In genomic region chr5:29468351-29469065, GRCm38 (mm10) we compare ENCODE assay signal across 9 mouse cellular contexts. TPM values are rescaled to one million over a fixed set of nuclear protein-coding genes. Genes with fewer than 3 reads are reported as not detected.
DNase-seq lines count a peak whose midpoint lies in the region; ATAC-seq and TF ChIP-seq lines count a peak whose summit lies in the region.
"Had no signal": no experiment of that assay in that cellular context is flagged by ENCODE, and none has a peak within 500 bp of the region (broad histone marks: within the 10 kb centered on the region; RNA-seq: fewer than 3 reads in every experiment).

No protein-coding gene starts in this region.

- no peak overlapping the region for H3K27ac ChIP-seq in spleen, adult 2 months (ENCODE audit: insufficient read depth, low read length)
- H3K27ac ChIP-seq in liver, embryonic 12.5 days: no peak overlapping the region
- H3K27ac ChIP-seq in stomach, postnatal 0 days (replicated peaks): 0 out of 2 replicates have a peak overlapping the region, but pooled peaks have one; percentile 30

- H3K9ac ChIP-seq in liver, embryonic 12.5 days: no peak overlapping the region
- H3K9ac ChIP-seq in stomach, postnatal 0 days (ENCODE audit: low read length): peak overlapping the region; percentile 45; the same call in 1 of the 2 replicates

- peaks cover 4% of the 10 kb centered on the region; the same call in 1 of the 2 replicates for H3K4me1 ChIP-seq in spleen, adult 2 months (ENCODE audit: control insufficient read depth, insufficient read depth, insufficient read length)
- 0 out of 2 replicates have a peak, but pooled peaks cover 6% of the 10 kb centered on the region for H3K4me1 ChIP-seq in liver, embryonic 12.5 days
- no peaks in the 10 kb centered on the region for H3K4me1 ChIP-seq in stomach, postnatal 0 days (replicated peaks; ENCODE audit: control insufficient read depth, insufficient read depth)

- TF ChIP-seq EP300 in stomach, postnatal 0 days (optimal IDR thresholded peaks at IDR 0.05): no peak

- peak; percentile 46 for DNase-seq in embryo, embryonic 10.5 days (ENCODE audit: low spot score)
- no peak for DNase-seq in embryo, embryonic 10 days (ENCODE audit: low spot score)
- no peak for DNase-seq in spleen, adult 2 months (ENCODE audit: low read depth in 1 of 2, low spot score in 2 of 2)
- no peak for DNase-seq in spleen, postnatal 4 days (ENCODE audit: low spot score in 2 of 2)
- DNase-seq in stomach, postnatal 0 days (ENCODE audit: low spot score): peak; percentile 29
- no peak for DNase-seq in thymus, postnatal 10 days (ENCODE audit: low spot score in 2 of 2)
- no peak for DNase-seq in left cerebral cortex, adult 18-20 months (ENCODE audit: low spot score in 2 of 2)
- DNase-seq: kidney, adult 8-10 months had no signal

- H3K4me3 ChIP-seq in spleen, adult 2 months (ENCODE audit: extremely low read depth, insufficient read depth, insufficient read length): peak overlapping the region; percentile 28
- peak overlapping the region; percentile 50 for H3K4me3 ChIP-seq in liver, embryonic 12.5 days
- peak overlapping the region; percentile 43 for H3K4me3 ChIP-seq in stomach, postnatal 0 days (ENCODE audit: low read depth, low read length)

- no peak for TF ChIP-seq CTCF in spleen, adult 2 months (IDR thresholded peaks at IDR 0.05; ENCODE audit: extremely low read depth, insufficient read depth, insufficient read length, insufficient replicate concordance)
- TF ChIP-seq CTCF in stomach, postnatal 0 days (IDR thresholded peaks at IDR 0.05; ENCODE audit: low read depth): no peak

- 5% methylated on average over 17 of the region's 17 CpGs for WGBS in spleen, adult 2 months
- WGBS in liver, embryonic 12.5 days (ENCODE audit: insufficient replicate concordance): 4% methylated on average over 17 of the region's 17 CpGs
- WGBS in stomach, postnatal 0 days: 2% methylated on average over 17 of the region's 17 CpGs

- ATAC-seq in liver, embryonic 12.5 days: no peak
- ATAC-seq in stomach, postnatal 0 days (ENCODE audit: low FRiP score, low TSS enrichment): no peak

- no peaks in the 10 kb centered on the region for H3K9me3 ChIP-seq in liver, embryonic 12.5 days (replicated peaks)
- H3K9me3 ChIP-seq in stomach, postnatal 0 days (ENCODE audit: control insufficient read depth, low read length): no peaks in the 10 kb centered on the region

- TF ChIP-seq POLR2A in spleen, adult 2 months (IDR thresholded peaks at IDR 0.05; ENCODE audit: low read depth, low read length): no peak

- peak overlapping the region; percentile 73 for H3K4me2 ChIP-seq in liver, embryonic 12.5 days
- H3K4me2 ChIP-seq in stomach, postnatal 0 days (replicated peaks; ENCODE audit: low read depth): peak overlapping the region; percentile 65

- H3K36me3 ChIP-seq in spleen, adult 2 months (ENCODE audit: control insufficient read depth, insufficient read depth, low read length): no peaks in the 10 kb centered on the region
- H3K36me3 ChIP-seq in liver, embryonic 12.5 days: no peaks in the 10 kb centered on the region
- no peaks in the 10 kb centered on the region for H3K36me3 ChIP-seq in stomach, postnatal 0 days (ENCODE audit: control insufficient read depth, insufficient read depth, low read length)

- peaks cover 19% of the 10 kb centered on the region for H3K27me3 ChIP-seq in spleen, adult 2 months (ENCODE audit: control insufficient read depth, insufficient read depth, low read length)
- peaks cover 83% of the 10 kb centered on the region for H3K27me3 ChIP-seq in liver, embryonic 12.5 days (replicated peaks)
- peaks cover 7% of the 10 kb centered on the region; the same call in 1 of the 2 replicates for H3K27me3 ChIP-seq in stomach, postnatal 0 days (ENCODE audit: control insufficient read depth, insufficient read depth, low read length)

RNA-seq across cellular contexts. Expression of gene Mnx1, which starts 9.8 kb away (rescaled TPM):
- not detected in 2 replicates for polyA plus RNA-seq in spleen, adult 2 months (2012; rRNA removed)
- polyA plus RNA-seq in liver, embryonic 12.5 days (2016; fragmentation: Nextera tagmentation; extraction: Ambion mirVana): not detected in 2 replicates
- 0.64 and 0.67 TPM in 2 replicates for polyA plus RNA-seq in stomach, postnatal 0 days (2015; fragmentation: Nextera tagmentation; extraction: Ambion mirVana)
- total RNA-seq in left cerebral cortex, adult 18-20 months (2021): not detected

RNA-seq across cellular contexts. Expression of gene Nom1, which starts 34.0 kb away (rescaled TPM):
- 3.5 and 5.7 TPM in 2 replicates for polyA plus RNA-seq in spleen, adult 2 months (2012; rRNA removed)
- 29.9 and 30.0 TPM in 2 replicates for polyA plus RNA-seq in liver, embryonic 12.5 days (2016; fragmentation: Nextera tagmentation; extraction: Ambion mirVana)
- 16.4 and 16.5 TPM in 2 replicates for polyA plus RNA-seq in stomach, postnatal 0 days (2015; fragmentation: Nextera tagmentation; extraction: Ambion mirVana)
- 10 to 100 TPM; 23.4 to 23.5 TPM for total RNA-seq in left cerebral cortex, adult 18-20 months (2021)

Comparison
In these comparisons a context has a peak if more than half of its experiments do, and no peak if none do; other contexts are left out.
1. DNase-seq: peak in embryo, embryonic 10.5 days (single experiment) and stomach, postnatal 0 days (single experiment); none in embryo, embryonic 10 days (single experiment), spleen, adult 2 months (0 of 2), spleen, postnatal 4 days (0 of 2), thymus, postnatal 10 days (0 of 2) and left cerebral cortex, adult 18-20 months (0 of 2).
2. Peak in every context shown above with its lines, with median percentiles within 50 percentile points of each other: H3K4me3 ChIP-seq.